Mouse (Mus musculus): ENCODE results near the gene Dnajc13.

GRCm38 (mm10) chr9:104306734-104307133, 44.0 kb upstream of the Dnajc13 start:
- TF ChIP-seq CTCF (IDR thresholded peaks at IDR 0.05; ENCODE audit: borderline replicate concordance, insufficient read depth, low read length) (peak; percentile 81; the same call in 1 of the 2 replicates), POLR2A (IDR thresholded peaks at IDR 0.05; ENCODE audit: low read depth, low read length) (no peak)
